Mouse (Mus musculus) lung, postnatal 14 days (tissue): ENCODE measurements around the gene Gm13084.
"Not testable (repeated sequence)": the region's sequence is repeated elsewhere in the genome, so short reads cannot be mapped to it uniquely, and the experiment has no call there.

Experiments used
- DNase-seq: peaks from one replicate; pipeline ENCODE4 v3.0.0; 2021

The Gm13084 gene

DNA sequence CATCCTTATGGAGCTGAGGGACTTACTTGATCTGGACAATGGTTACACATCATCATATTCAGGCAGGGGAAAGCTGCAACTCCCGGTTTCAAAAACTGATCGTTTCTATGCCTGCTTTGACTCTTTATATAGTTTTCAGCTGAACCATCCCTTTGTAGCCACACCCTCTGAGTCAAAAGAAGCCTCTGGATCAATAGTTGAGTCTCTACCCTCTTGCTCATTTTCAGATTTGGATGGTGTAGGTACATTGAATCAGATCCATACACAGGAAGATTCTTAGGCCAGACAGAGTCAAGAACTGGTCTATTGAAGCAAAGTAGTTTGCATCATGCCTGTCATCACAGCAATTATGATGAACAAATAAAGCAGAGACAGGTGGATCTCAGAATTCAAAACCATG is at the start of gene Gm13084:
TSS of gene Gm13084 (minus strand) at position 101 of the 400 bp plus-strand sequence.
- no peak for DNase-seq

DNA sequence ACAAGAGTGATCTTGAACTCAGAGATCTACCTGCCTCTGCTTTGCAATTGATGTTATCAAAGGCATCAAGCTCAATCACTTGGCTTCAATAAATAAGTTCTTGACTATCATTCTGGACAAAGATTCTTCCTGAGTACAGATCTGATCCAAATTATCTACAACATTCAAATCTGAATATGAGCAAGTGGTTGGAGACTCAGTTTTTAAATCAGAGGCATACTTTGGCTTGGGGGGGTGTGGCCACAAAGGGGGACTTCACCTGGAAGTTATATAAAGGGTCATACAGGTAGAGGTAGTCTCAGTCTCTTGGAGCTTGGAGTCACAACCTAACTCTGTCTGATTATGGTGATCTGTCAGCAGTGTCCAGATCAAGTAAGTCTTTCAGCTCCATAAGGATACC is 30.3 kb upstream of the Gm13084 start, which contains the start of gene Gm13103:
TSS of gene Gm13103 (plus strand) at position 301 of the 400 bp plus-strand sequence.
- DNase-seq, result not testable (repeated sequence)

DNA sequence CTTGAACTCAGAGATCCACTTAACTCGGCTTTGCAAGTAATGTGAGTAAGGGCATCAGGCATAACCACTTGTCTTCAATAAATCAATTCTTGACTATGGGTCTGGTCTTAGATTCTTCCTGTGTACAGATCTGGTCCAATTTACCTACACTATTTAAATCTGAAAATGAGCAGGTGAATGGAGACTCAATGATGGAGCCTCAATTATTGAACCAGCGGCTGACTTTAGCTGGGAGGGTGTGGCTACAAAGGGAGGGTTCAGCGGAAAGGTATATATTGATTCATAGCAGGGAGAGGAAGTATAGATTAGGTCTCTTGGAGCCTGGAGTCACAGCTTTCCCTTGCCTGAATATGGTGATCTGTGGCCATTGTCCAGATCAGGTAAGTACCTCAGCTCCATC is 26.8 kb downstream of the Gm13084 start, which contains the start of gene Gm13023:
TSS of gene Gm13023 (plus strand) at position 301 of the 400 bp plus-strand sequence.
- not testable (repeated sequence) for DNase-seq
